Mouse (Mus musculus): ENCODE results near the gene Morn1. TPM values are rescaled to one million over a fixed set of nuclear protein-coding genes. Genes with fewer than 3 reads are reported as not detected.

Gene Morn1
- polyA plus RNA-seq, 2 experiments: 4.7 to 7.9 TPM

DNA sequence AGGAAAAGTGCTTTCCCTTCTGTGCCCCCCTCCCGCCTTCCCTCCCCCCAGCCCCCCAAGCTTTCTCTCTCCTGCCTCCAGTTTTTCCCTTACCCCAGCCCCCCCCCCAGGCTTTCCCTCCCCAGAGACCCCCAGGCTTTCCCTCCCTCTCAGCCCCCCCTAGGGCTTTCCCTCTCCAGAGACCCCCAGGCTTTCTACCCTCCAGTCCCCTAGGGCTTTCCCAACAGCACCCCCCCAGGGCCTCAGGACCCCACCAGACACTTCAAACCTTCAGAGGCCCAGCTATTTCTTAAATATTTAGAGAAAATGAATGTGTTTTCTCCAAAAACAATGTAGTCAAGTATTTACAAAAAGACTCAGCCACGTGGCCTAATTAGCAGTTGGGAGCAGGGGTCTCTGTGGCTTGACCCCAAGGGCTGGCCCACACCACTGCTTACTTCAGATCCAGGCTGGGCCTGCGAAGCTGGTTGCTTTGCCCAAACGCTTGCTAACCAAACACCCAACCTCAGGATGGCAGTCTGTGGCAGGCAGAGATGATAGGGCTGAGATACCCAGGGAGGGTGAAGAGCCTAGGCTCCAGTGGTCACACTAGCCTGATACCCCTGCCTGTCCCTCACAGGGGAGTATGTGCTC is 58.3 kb downstream of the Morn1 start:
- Histone ChIP-seq H3K4me1 (ENCODE audit: control insufficient read depth, insufficient read depth, low read length) (peaks cover 74% of the 10 kb centered on the region), H3K4me2 (replicated peaks; ENCODE audit: low read depth, low read length, severe bottlenecking) (peak overlapping the region; percentile 28; the same call in 1 of the 2 replicates), H3K27me3 (ENCODE audit: control insufficient read depth, insufficient read depth, low read length) (no peaks in the 10 kb centered on the region), H3K27ac (replicated peaks; ENCODE audit: low read depth, low read length) (peak overlapping the region; percentile 99), H3K9me3 (ENCODE audit: control insufficient read depth, low read length) (no peaks in the 10 kb centered on the region), H3K36me3 (ENCODE audit: control insufficient read depth, insufficient read depth, low read length) (no peaks in the 10 kb centered on the region), H3K9ac (ENCODE audit: low read depth, low read length, severe bottlenecking) (peak overlapping the region; percentile 25; the same call in 1 of the 2 replicates), H3K4me3 (replicated peaks; ENCODE audit: low read length) (no peak overlapping the region)
- TF ChIP-seq POLR2A (IDR thresholded peaks at IDR 0.05; ENCODE audit: borderline replicate concordance, extremely low read depth, insufficient read depth, insufficient read length): no peak
- WGBS: 34% methylated on average over 4 of the region's 4 CpGs
- ATAC-seq (ENCODE audit: low FRiP score, low read depth) (no peak), DNase-seq (ENCODE audit: low spot score) (no peak)

DNA sequence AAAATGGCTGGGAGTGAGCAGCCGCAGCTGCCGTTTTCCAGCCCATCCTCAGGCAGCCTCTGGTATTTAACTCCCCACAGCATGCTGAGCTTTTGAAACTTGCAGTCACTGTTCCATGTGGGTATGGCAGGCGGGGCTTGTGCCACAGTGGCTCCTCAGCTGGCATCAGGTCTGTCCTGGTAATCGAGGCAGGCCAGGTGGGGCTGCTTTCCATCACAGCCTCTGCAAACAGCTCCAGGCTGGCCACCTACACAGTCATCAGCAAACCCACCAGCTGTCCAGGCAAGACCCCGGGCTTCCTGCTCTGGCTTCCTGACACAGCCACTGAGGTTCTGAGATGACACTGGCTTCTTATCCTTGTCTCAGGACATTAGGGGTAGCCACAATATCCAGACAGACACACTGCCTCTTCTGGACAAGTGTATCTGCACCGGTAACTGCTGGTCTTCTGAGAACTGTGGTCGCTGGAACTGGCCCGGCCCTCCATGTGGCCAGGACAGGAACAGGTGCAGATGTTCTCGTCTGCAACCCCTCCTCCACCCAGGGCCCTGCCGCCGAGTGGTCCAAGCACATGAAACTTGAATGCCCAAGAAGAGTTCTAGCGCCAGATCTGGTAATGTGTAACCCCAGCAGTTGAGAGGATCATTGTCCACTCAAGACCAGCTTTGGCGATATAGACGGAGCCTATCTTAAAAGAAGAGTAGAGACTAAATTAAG is 59.9 kb downstream of the Morn1 start:
- no peaks in the 10 kb centered on the region for H3K9me3 ChIP-seq (ENCODE audit: control insufficient read depth, low read length)
- ATAC-seq (ENCODE audit: low FRiP score, low read depth): no peak
- H3K4me2 ChIP-seq (replicated peaks; ENCODE audit: low read depth, low read length, severe bottlenecking): no peak overlapping the region
- DNase-seq (ENCODE audit: low spot score): no peak
- no peaks in the 10 kb centered on the region for H3K36me3 ChIP-seq (ENCODE audit: control insufficient read depth, insufficient read depth, low read length)
- no peak overlapping the region for H3K4me3 ChIP-seq (replicated peaks; ENCODE audit: low read length)
- H3K27ac ChIP-seq (replicated peaks; ENCODE audit: low read depth, low read length): peak overlapping the region; percentile 43; the same call in 1 of the 2 replicates
- H3K9ac ChIP-seq (ENCODE audit: low read depth, low read length, severe bottlenecking): no peak overlapping the region
- no peak for TF ChIP-seq POLR2A (IDR thresholded peaks at IDR 0.05; ENCODE audit: borderline replicate concordance, extremely low read depth, insufficient read depth, insufficient read length)
- 56% methylated on average over 14 of the region's 14 CpGs for WGBS
- H3K27me3 ChIP-seq (ENCODE audit: control insufficient read depth, insufficient read depth, low read length): no peaks in the 10 kb centered on the region
- H3K4me1 ChIP-seq (ENCODE audit: control insufficient read depth, insufficient read depth, low read length): peaks cover 72% of the 10 kb centered on the region

DNA sequence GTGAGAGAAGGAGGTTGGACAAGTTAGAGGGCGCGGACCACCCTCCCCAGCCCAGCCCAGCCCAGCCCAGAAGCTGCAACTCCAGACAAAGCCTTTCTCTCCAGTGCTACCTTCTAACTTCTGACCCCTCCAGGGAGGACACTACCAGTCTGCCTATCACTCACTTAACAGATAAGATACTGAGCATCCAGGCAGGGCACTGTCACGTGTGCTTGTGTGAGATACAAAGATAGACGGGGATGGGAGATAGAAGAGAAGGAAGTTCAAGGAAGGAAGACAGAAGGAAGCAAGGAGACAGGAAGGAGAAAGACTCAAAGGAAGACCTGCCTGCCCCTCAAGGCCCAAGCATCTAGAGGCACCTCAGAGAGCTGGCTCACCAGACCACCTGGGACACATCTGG is 62.1 kb downstream of the Morn1 start:
- WGBS: 88% methylated on average over 4 of the region's 4 CpGs
- DNase-seq (ENCODE audit: low spot score): no peak
- Histone ChIP-seq H3K36me3 (ENCODE audit: control insufficient read depth, insufficient read depth, low read length) (peaks cover 10% of the 10 kb centered on the region), H3K9ac (ENCODE audit: low read depth, low read length, severe bottlenecking) (no peak overlapping the region), H3K4me1 (ENCODE audit: control insufficient read depth, insufficient read depth, low read length) (peaks cover 65% of the 10 kb centered on the region), H3K27me3 (ENCODE audit: control insufficient read depth, insufficient read depth, low read length) (no peaks in the 10 kb centered on the region), H3K9me3 (ENCODE audit: control insufficient read depth, low read length) (no peaks in the 10 kb centered on the region), H3K27ac (replicated peaks; ENCODE audit: low read depth, low read length) (no peak overlapping the region), H3K4me3 (replicated peaks; ENCODE audit: low read length) (no peak overlapping the region), H3K4me2 (replicated peaks; ENCODE audit: low read depth, low read length, severe bottlenecking) (no peak overlapping the region)
- TF ChIP-seq POLR2A (IDR thresholded peaks at IDR 0.05; ENCODE audit: borderline replicate concordance, extremely low read depth, insufficient read depth, insufficient read length): no peak
- ATAC-seq (ENCODE audit: low FRiP score, low read depth): no peak

DNA sequence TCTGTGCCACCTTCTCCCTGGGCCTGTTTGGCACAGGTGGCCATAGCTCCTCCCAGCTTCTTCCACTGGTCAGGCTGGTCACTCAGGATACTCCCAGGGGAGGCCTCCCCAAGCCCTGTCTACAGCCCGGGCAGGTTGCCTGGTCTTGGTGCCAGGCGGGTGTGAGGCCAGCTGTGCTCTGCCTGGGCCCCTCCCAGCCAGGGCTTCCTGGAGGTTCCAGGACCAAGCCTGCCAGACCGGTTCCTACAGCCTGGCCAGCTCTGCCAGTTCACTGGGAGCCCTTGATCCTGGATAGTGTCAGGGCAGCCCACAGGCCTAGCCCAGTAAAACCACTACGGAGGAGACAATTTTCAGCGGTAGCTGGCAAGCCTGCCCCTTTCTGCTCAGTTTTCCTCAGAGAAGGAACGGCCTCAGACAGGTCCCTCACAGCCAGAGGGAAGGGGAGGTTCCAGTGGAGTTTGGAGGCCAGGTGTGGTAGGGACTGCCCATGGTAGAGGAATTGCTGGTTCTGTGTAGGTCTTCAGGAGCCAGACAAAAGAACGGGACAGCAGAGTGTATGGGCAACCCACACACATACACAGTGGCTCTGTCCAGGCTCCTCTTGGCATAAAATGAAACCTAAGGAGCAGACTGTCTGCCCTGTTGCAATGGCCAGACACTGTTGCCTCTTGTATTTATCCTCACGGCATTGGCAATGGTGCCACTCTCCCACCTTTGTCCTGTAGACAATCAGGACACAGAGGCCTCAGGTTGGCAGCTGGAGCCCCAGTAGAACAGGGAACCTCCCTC is 62.7 kb downstream of the Morn1 start:
- H3K4me2 ChIP-seq (replicated peaks; ENCODE audit: low read depth, low read length, severe bottlenecking): no peak overlapping the region
- H3K27ac ChIP-seq (replicated peaks; ENCODE audit: low read depth, low read length): peak overlapping the region; percentile 90; the same call in 1 of the 2 replicates
- H3K36me3 ChIP-seq (ENCODE audit: control insufficient read depth, insufficient read depth, low read length): peaks cover 11% of the 10 kb centered on the region
- H3K9me3 ChIP-seq (ENCODE audit: control insufficient read depth, low read length): no peaks in the 10 kb centered on the region
- no peak for TF ChIP-seq POLR2A (IDR thresholded peaks at IDR 0.05; ENCODE audit: borderline replicate concordance, extremely low read depth, insufficient read depth, insufficient read length)
- peak; percentile 33 for DNase-seq (ENCODE audit: low spot score)
- no peaks in the 10 kb centered on the region for H3K27me3 ChIP-seq (ENCODE audit: control insufficient read depth, insufficient read depth, low read length)
- no peak for ATAC-seq (ENCODE audit: low FRiP score, low read depth)
- whole genome bisulfite sequencing: 54% methylated on average over 8 of the region's 8 CpGs
- H3K4me3 ChIP-seq (replicated peaks; ENCODE audit: low read length): no peak overlapping the region
- peaks cover 59% of the 10 kb centered on the region for H3K4me1 ChIP-seq (ENCODE audit: control insufficient read depth, insufficient read depth, low read length)
- H3K9ac ChIP-seq (ENCODE audit: low read depth, low read length, severe bottlenecking): no peak overlapping the region

DNA sequence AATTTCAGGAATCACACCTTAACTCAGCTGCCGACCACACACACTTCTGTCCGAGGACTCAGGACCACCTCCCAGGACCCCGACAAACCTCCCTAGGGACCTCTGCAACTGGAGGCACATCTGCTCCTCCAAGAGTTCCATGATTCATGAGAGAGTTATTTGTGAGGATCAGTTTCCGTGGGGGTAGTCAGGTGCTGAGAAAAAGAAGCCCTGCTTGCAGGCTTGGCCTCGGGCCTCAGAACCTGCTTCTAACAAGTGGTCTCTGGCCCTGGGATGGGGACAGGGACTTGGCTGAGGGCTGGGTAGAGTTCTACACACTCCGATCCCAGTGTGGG is 63.5 kb downstream of the Morn1 start:
- H3K9me3 ChIP-seq (ENCODE audit: control insufficient read depth, low read length): no peaks in the 10 kb centered on the region
- H3K27ac ChIP-seq (replicated peaks; ENCODE audit: low read depth, low read length): peak overlapping the region; percentile 90
- ATAC-seq (ENCODE audit: low FRiP score, low read depth): no peak
- peak overlapping the region; percentile 88 for H3K4me2 ChIP-seq (replicated peaks; ENCODE audit: low read depth, low read length, severe bottlenecking)
- H3K4me1 ChIP-seq (ENCODE audit: control insufficient read depth, insufficient read depth, low read length): peaks cover 51% of the 10 kb centered on the region
- H3K36me3 ChIP-seq (ENCODE audit: control insufficient read depth, insufficient read depth, low read length): peaks cover 19% of the 10 kb centered on the region
- no peak for TF ChIP-seq POLR2A (IDR thresholded peaks at IDR 0.05; ENCODE audit: borderline replicate concordance, extremely low read depth, insufficient read depth, insufficient read length)
- 39% methylated on average over 5 of the region's 6 CpGs for WGBS
- H3K4me3 ChIP-seq (replicated peaks; ENCODE audit: low read length): peak overlapping the region; percentile 46
- DNase-seq (ENCODE audit: low spot score): no peak
- no peaks in the 10 kb centered on the region for H3K27me3 ChIP-seq (ENCODE audit: control insufficient read depth, insufficient read depth, low read length)
- no peak overlapping the region for H3K9ac ChIP-seq (ENCODE audit: low read depth, low read length, severe bottlenecking)
